Mouse (Mus musculus): ENCODE data around the gene Man1a2.

The Man1a2 gene

GRCm38 (mm10) chr3:100685087-100685762, at the start of gene Man1a2:
Gene Man1a2, minus strand, starts transcription at chr3:100685503.
- DNase-seq (ENCODE audit: low spot score in 2 of 2), result peak; percentile 75 to 79

GRCm38 (mm10) chr3:100734482-100735154, 49.3 kb upstream of the Man1a2 start:
- no peak for DNase-seq (ENCODE audit: low spot score in 2 of 2)

- no peak for DNase-seq (ENCODE audit: low spot score in 2 of 2)
Measured at GRCm38 (mm10) chr3:100731896-100732295, 46.6 kb upstream of the Man1a2 start.

- no peak for DNase-seq (ENCODE audit: low spot score in 2 of 2)
Measured at GRCm38 (mm10) chr3:100731347-100731746, 46.0 kb upstream of the Man1a2 start.

GRCm38 (mm10) chr3:100728008-100728712, 42.9 kb upstream of the Man1a2 start:
- DNase-seq (ENCODE audit: low spot score in 2 of 2), result no peak

- no peak for DNase-seq (ENCODE audit: low spot score in 2 of 2)
Measured at GRCm38 (mm10) chr3:100725960-100726674, 40.8 kb upstream of the Man1a2 start.

GRCm38 (mm10) chr3:100720786-100721300, 35.5 kb upstream of the Man1a2 start:
- DNase-seq (ENCODE audit: low spot score in 2 of 2), result no peak

GRCm38 (mm10) chr3:100716241-100716640, 30.9 kb upstream of the Man1a2 start:
- DNase-seq (ENCODE audit: low spot score in 2 of 2), result no peak

GRCm38 (mm10) chr3:100715367-100715766, 30.1 kb upstream of the Man1a2 start:
- DNase-seq (ENCODE audit: low spot score in 2 of 2), result no peak

- DNase-seq (ENCODE audit: low spot score in 2 of 2), result no peak
Measured at GRCm38 (mm10) chr3:100713142-100714005, 28.1 kb upstream of the Man1a2 start.

GRCm38 (mm10) chr3:100712140-100712539, 26.8 kb upstream of the Man1a2 start:
- DNase-seq (ENCODE audit: low spot score in 2 of 2), result no peak

- DNase-seq (ENCODE audit: low spot score in 2 of 2), result no peak
Measured at GRCm38 (mm10) chr3:100711486-100711885, 26.2 kb upstream of the Man1a2 start.

GRCm38 (mm10) chr3:100707117-100707516, 21.8 kb upstream of the Man1a2 start:
- no peak for DNase-seq (ENCODE audit: low spot score in 2 of 2)

- DNase-seq (ENCODE audit: low spot score in 2 of 2), result no peak
Measured at GRCm38 (mm10) chr3:100705128-100705667, 19.9 kb upstream of the Man1a2 start.

GRCm38 (mm10) chr3:100703847-100704644, 18.7 kb upstream of the Man1a2 start:
- DNase-seq (ENCODE audit: low spot score in 2 of 2), result no peak

- no peak for DNase-seq (ENCODE audit: low spot score in 2 of 2)
Measured at GRCm38 (mm10) chr3:100702875-100703846, 17.9 kb upstream of the Man1a2 start.

- no peak for DNase-seq (ENCODE audit: low spot score in 2 of 2)
Measured at GRCm38 (mm10) chr3:100688747-100689146, 3.4 kb upstream of the Man1a2 start.

GRCm38 (mm10) chr3:100686756-100687155, 1.5 kb upstream of the Man1a2 start:
- DNase-seq (ENCODE audit: low spot score in 2 of 2), result no peak
